Mouse (Mus musculus) MEL (cell line): ENCODE measurements around the gene Desi2.
"Not testable (repeated sequence)": the region's sequence is repeated elsewhere in the genome, so short reads cannot be mapped to it uniquely, and the experiment has no call there.

Experiments
- CHD1 ChIP-seq: IDR thresholded peaks from 2 replicates; pipeline ENCODE4 v1.6.1; 2012; ENCODE audit warnings: low read depth, mild to moderate bottlenecking, inconsistent platforms, low read length, improper control_type of control experiment
- CHD2 ChIP-seq: IDR thresholded peaks from 2 replicates; pipeline ENCODE4 v1.6.1; 2011; ENCODE audit warnings: low read length, improper control_type of control experiment
- CTCF ChIP-seq, 3 experiments: IDR thresholded peaks in 2 of 3; conservative IDR thresholded peaks in 1 of 3; 2 replicates each; pipeline ENCODE4 v1.5.1; 2011 to 2012; ENCODE audit warnings: low read length in 3 of 3, low read depth in 2 of 3, mild to moderate bottlenecking in 2 of 3, improper control_type of control experiment in 1 of 3, inconsistent platforms in 1 of 3, mixed read lengths in 1 of 3, moderate library complexity in 1 of 3; ENCODE audit not compliant: control insufficient read depth in 1 of 3, insufficient read depth in 1 of 3, poor library complexity in 1 of 3, severe bottlenecking in 1 of 3
- EP300 ChIP-seq, 2 experiments: IDR thresholded peaks; 2 replicates each; pipeline ENCODE4 v1.6.1; 2011; ENCODE audit warnings: improper control_type of control experiment in 2 of 2, low read length in 2 of 2, low read depth in 1 of 2, mild to moderate bottlenecking in 1 of 2
- JUND ChIP-seq: IDR thresholded peaks from 2 replicates; pipeline ENCODE4 v1.6.1; 2011; ENCODE audit warnings: low read depth, mild to moderate bottlenecking, improper control_type of control experiment, low read length
- POLR2A ChIP-seq, 2 experiments: IDR thresholded peaks; 2 replicates each; pipeline ENCODE4 v1.6.1; 2011 to 2012; ENCODE audit warnings: low read length in 2 of 2, mild to moderate bottlenecking in 2 of 2, control low read depth in 1 of 2, improper control_type of control experiment in 1 of 2, low read depth in 1 of 2, moderate library complexity in 1 of 2; ENCODE audit not compliant: control insufficient read depth in 1 of 2, insufficient read depth in 1 of 2, poor library complexity in 1 of 2
- POLR2AphosphoS2 ChIP-seq: IDR thresholded peaks from 2 replicates; pipeline ENCODE4 v1.6.1; 2011; ENCODE audit warnings: low read length, improper control_type of control experiment
- RCOR1 ChIP-seq: IDR thresholded peaks from 2 replicates; pipeline ENCODE4 v1.6.1; 2012; ENCODE audit warnings: low read depth, mild to moderate bottlenecking, inconsistent platforms, low read length, improper control_type of control experiment
- TCF12 ChIP-seq: IDR thresholded peaks from 2 replicates; pipeline ENCODE4 v1.6.1; 2014; ENCODE audit warnings: low read depth, mild to moderate bottlenecking, inconsistent platforms, low read length, improper control_type of control experiment, moderate library complexity
- USF1 ChIP-seq: IDR thresholded peaks from 2 replicates; pipeline ENCODE4 v1.6.1; 2014; ENCODE audit warnings: low read depth, mild to moderate bottlenecking, inconsistent platforms, low read length, improper control_type of control experiment, moderate library complexity
- USF2 ChIP-seq, 2 experiments: IDR thresholded peaks; 2 replicates each; pipeline ENCODE4 v1.6.1; 2011 to 2012; ENCODE audit warnings: improper control_type of control experiment in 2 of 2, low read length in 2 of 2, borderline replicate concordance in 1 of 2, inconsistent platforms in 1 of 2, low read depth in 1 of 2, mild to moderate bottlenecking in 1 of 2; ENCODE audit not compliant: insufficient read depth in 1 of 2
- ZC3H11A ChIP-seq: IDR thresholded peaks from 2 replicates; pipeline ENCODE4 v1.6.1; 2012; ENCODE audit warnings: low read depth, mild to moderate bottlenecking, inconsistent platforms, low read length, improper control_type of control experiment

DNA sequence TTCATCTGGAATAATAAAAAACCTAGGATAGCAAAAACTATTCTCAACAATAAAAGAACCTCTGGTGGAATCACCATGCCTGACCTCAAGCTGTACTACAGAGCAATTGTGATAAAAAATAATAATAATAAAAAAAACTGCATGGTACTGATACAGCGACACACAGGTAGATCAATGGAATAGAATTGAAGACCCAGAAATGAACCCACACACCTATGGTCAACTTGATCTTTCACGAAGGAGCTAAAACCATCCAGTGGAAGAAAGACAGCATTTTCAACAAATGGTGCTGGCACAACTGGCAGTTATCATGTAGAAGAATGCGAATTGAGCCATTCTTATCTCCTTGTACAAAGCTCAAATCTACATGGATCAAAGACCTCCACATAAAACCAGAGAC is 78.2 kb downstream of the Desi2 start:
- not testable (repeated sequence) for TF ChIP-seq CTCF (IDR thresholded peaks at IDR 0.05 in 2 of 3, conservative IDR thresholded peaks at IDR 0.05 in 1 of 3; ENCODE audit: control insufficient read depth in 1 of 3, insufficient read depth in 1 of 3, low read depth in 2 of 3, low read length in 3 of 3, poor library complexity in 1 of 3, severe bottlenecking in 1 of 3); USF2 (IDR thresholded peaks at IDR 0.05; ENCODE audit: borderline replicate concordance in 1 of 2, insufficient read depth in 1 of 2, low read depth in 1 of 2, low read length in 2 of 2); TCF12; ZC3H11A; EP300 (IDR thresholded peaks at IDR 0.05; ENCODE audit: low read depth in 1 of 2, low read length in 2 of 2); POLR2A (IDR thresholded peaks at IDR 0.05; ENCODE audit: control insufficient read depth in 1 of 2, insufficient read depth in 1 of 2, low read depth in 1 of 2, low read length in 2 of 2, poor library complexity in 1 of 2); CHD2; JUND; RCOR1; USF1; POLR2AphosphoS2; CHD1
